Mouse (Mus musculus) CD4-positive, CD25-positive, alpha-beta regulatory T cell, adult 9 weeks (primary cell): Measurements from ENCODE around the gene Gm10324. TPM values are rescaled to one million over a fixed set of nuclear protein-coding genes. Genes with fewer than 3 reads are reported as not detected.

Experiments
- polyA plus RNA-seq: library from polyadenylated mRNA; unstranded; fragments of 100-300 nt; shearing (Covaris generic); gene quantifications from one replicate; pipeline ENCODE4 v1.2.1, GENCODE M21; 2017

Gm10324 gene
- polyA plus RNA-seq = not detected

GRCm38 (mm10) chr13:66119247-66119646, at the start of gene Gm10324:
TSS of gene Gm10324 (plus strand) at chr13:66119547.

Other genes with a start within 250 kb of the Gm10324 start
- gene Gm10772, start 108.0 kb downstream of the Gm10324 start, polyA plus RNA-seq = not detected